Mouse (Mus musculus) macrophage (primary cell): Measurements from ENCODE around the gene Sln. TPM values are rescaled to one million over a fixed set of nuclear protein-coding genes. Genes with fewer than 3 reads are reported as not detected.

Experiments
- H3K27ac ChIP-seq: fragments of 350-480 bp; formaldehyde crosslinking; 2 replicates; pipeline ENCODE4 v1.9.0; 2021
- H3K36me3 ChIP-seq: fragments of 350-480 bp; formaldehyde crosslinking; 2 replicates; pipeline ENCODE4 v1.9.0; 2021; ENCODE audit errors: inconsistent target
- H3K4me3 ChIP-seq: fragments of 350-480 bp; formaldehyde crosslinking; 2 replicates; pipeline ENCODE4 v1.9.0; 2021; ENCODE audit errors: inconsistent target
- H3K79me2 ChIP-seq: fragments of 350-480 bp; formaldehyde crosslinking; 2 replicates; pipeline ENCODE4 v1.9.0; 2021; ENCODE audit errors: inconsistent target
- WGBS: methylation state at CpG from one replicate; pipeline ENCODE4 v1.1.7; 2026; ENCODE audit warnings: inconsistent platforms; ENCODE audit not compliant: missing documents; 5-methylcytosine and 5-hydroxymethylcytosine counted together
- polyA plus RNA-seq: library from polyadenylated mRNA; stranded (reverse); fragments of 250-400 nt; gene quantifications from 3 replicates; pipeline ENCODE4 v1.2.4, GENCODE M21; 2018; ENCODE audit warnings: inconsistent platforms
- total RNA-seq, 78 experiments: library from RNA; depleted of rRNA; stranded (reverse); fragments of 250-400 nt; gene quantifications; 1 replicate in 9 of 78; 2 replicates in 24 of 78; 3 replicates in 43 of 78; 4 replicates in 2 of 78; pipeline ENCODE4 v1.2.4; 2018; ENCODE audit warnings: inconsistent platforms in 56 of 78

Gene Sln
- not detected for total RNA-seq (2018; cell fraction: chromatin; rRNA removed)
- not detected for total RNA-seq (2018; cell fraction: cytosol; rRNA removed)
- total RNA-seq (2018; cell fraction: nucleus; rRNA removed) = not detected
- polyA plus RNA-seq = not detected in 3 replicates

GRCm38 (mm10) chr9:53849864-53850263 is at the start of gene Sln:
TSS of gene Sln (plus strand) at chr9:53850164.
- 97% methylated on average over 4 of the region's 4 CpGs for WGBS
- Histone ChIP-seq H3K79me2 (no peaks in the 10 kb centered on the region), H3K27ac (no peak within 1 kb of the TSS), H3K36me3 (no peaks in the 10 kb centered on the region), H3K4me3 (no peak within 1 kb of the TSS)

GRCm38 (mm10) chr9:53802921-53803320 is 47.0 kb upstream of the Sln start:
- H3K27ac ChIP-seq = no peak overlapping the region
- no peaks in the 10 kb centered on the region for H3K36me3 ChIP-seq
- WGBS = 89% methylated on average over 7 of the region's 7 CpGs
- H3K4me3 ChIP-seq = no peak overlapping the region
- no peaks in the 10 kb centered on the region for H3K79me2 ChIP-seq

GRCm38 (mm10) chr9:53806496-53807086 is 43.4 kb upstream of the Sln start:
- Histone ChIP-seq H3K4me3 (no peak overlapping the region), H3K36me3 (no peaks in the 10 kb centered on the region), H3K27ac (no peak overlapping the region), H3K79me2 (no peaks in the 10 kb centered on the region)
- 55% methylated on average over 7 of the region's 7 CpGs for WGBS

GRCm38 (mm10) chr9:53813418-53813817 is 36.5 kb upstream of the Sln start:
- 93% methylated on average over 6 of the region's 6 CpGs for WGBS
- Histone ChIP-seq H3K36me3 (no peaks in the 10 kb centered on the region), H3K79me2 (no peaks in the 10 kb centered on the region), H3K4me3 (no peak overlapping the region), H3K27ac (no peak overlapping the region)

GRCm38 (mm10) chr9:53818760-53819159 is 31.2 kb upstream of the Sln start:
- H3K27ac ChIP-seq = no peak overlapping the region
- no peaks in the 10 kb centered on the region for H3K36me3 ChIP-seq
- H3K4me3 ChIP-seq = no peak overlapping the region
- WGBS = 13% methylated on average over 4 of the region's 4 CpGs
- H3K79me2 ChIP-seq = no peaks in the 10 kb centered on the region

GRCm38 (mm10) chr9:53825318-53825717 is 24.6 kb upstream of the Sln start:
- Histone ChIP-seq H3K27ac (no peak overlapping the region), H3K4me3 (no peak overlapping the region), H3K79me2 (no peaks in the 10 kb centered on the region), H3K36me3 (no peaks in the 10 kb centered on the region)
- 19% methylated on average over 8 of the region's 9 CpGs for WGBS

GRCm38 (mm10) chr9:53829081-53829865 is 20.7 kb upstream of the Sln start:
- Histone ChIP-seq H3K36me3 (no peaks in the 10 kb centered on the region), H3K79me2 (no peaks in the 10 kb centered on the region), H3K27ac (no peak overlapping the region), H3K4me3 (peak overlapping the region; percentile 26)
- 17% methylated on average over 13 of the region's 14 CpGs for WGBS

- no peaks in the 10 kb centered on the region for H3K36me3 ChIP-seq
- no peaks in the 10 kb centered on the region for H3K79me2 ChIP-seq
- H3K27ac ChIP-seq = no peak overlapping the region
- H3K4me3 ChIP-seq = peak overlapping the region; percentile 26; the same call in 1 of the 2 replicates
- 58% methylated on average over 2 of the region's 2 CpGs for WGBS
Measured at GRCm38 (mm10) chr9:53829866-53830209, 20.1 kb upstream of the Sln start.

- Histone ChIP-seq H3K79me2 (no peaks in the 10 kb centered on the region), H3K36me3 (no peaks in the 10 kb centered on the region), H3K4me3 (no peak overlapping the region), H3K27ac (no peak overlapping the region)
- WGBS = 76% methylated on average over 3 of the region's 3 CpGs
Measured at GRCm38 (mm10) chr9:53835039-53835438, 14.9 kb upstream of the Sln start.

- no peaks in the 10 kb centered on the region for H3K36me3 ChIP-seq
- H3K4me3 ChIP-seq = no peak overlapping the region
- WGBS = 87% methylated on average over 4 of the region's 4 CpGs
- no peak overlapping the region for H3K27ac ChIP-seq
- H3K79me2 ChIP-seq = no peaks in the 10 kb centered on the region
Measured at GRCm38 (mm10) chr9:53835976-53836375, 14.0 kb upstream of the Sln start.

- no peaks in the 10 kb centered on the region for H3K36me3 ChIP-seq
- H3K79me2 ChIP-seq = no peaks in the 10 kb centered on the region
- 88% methylated on average over 8 of the region's 8 CpGs for WGBS
- H3K27ac ChIP-seq = no peak overlapping the region
- H3K4me3 ChIP-seq = no peak overlapping the region
Measured at GRCm38 (mm10) chr9:53838816-53839215, 11.1 kb upstream of the Sln start.

GRCm38 (mm10) chr9:53848548-53848947 is 1.4 kb upstream of the Sln start:
- Histone ChIP-seq H3K36me3 (no peaks in the 10 kb centered on the region), H3K27ac (no peak overlapping the region), H3K79me2 (no peaks in the 10 kb centered on the region), H3K4me3 (no peak overlapping the region)
- WGBS = 86% methylated on average over 8 of the region's 8 CpGs

GRCm38 (mm10) chr9:53852158-53852557 is 2.2 kb downstream of the Sln start:
- H3K27ac ChIP-seq = no peak overlapping the region
- no peaks in the 10 kb centered on the region for H3K79me2 ChIP-seq
- no peak overlapping the region for H3K4me3 ChIP-seq
- H3K36me3 ChIP-seq = no peaks in the 10 kb centered on the region
- WGBS = 87% methylated on average over 4 of the region's 4 CpGs

- Histone ChIP-seq H3K27ac (no peak overlapping the region), H3K4me3 (no peak overlapping the region), H3K36me3 (no peaks in the 10 kb centered on the region), H3K79me2 (no peaks in the 10 kb centered on the region)
- WGBS = 88% methylated on average over 1 of the region's 1 CpGs
Measured at GRCm38 (mm10) chr9:53853672-53854071, 3.7 kb downstream of the Sln start.

- Histone ChIP-seq H3K79me2 (no peaks in the 10 kb centered on the region), H3K27ac (no peak overlapping the region), H3K4me3 (no peak overlapping the region), H3K36me3 (no peaks in the 10 kb centered on the region)
- 100% methylated on average over 1 of the region's 1 CpGs for WGBS
Measured at GRCm38 (mm10) chr9:53854525-53854924, 4.6 kb downstream of the Sln start.
